Mouse (Mus musculus): ENCODE measurements around the gene Krt35.

DNA sequence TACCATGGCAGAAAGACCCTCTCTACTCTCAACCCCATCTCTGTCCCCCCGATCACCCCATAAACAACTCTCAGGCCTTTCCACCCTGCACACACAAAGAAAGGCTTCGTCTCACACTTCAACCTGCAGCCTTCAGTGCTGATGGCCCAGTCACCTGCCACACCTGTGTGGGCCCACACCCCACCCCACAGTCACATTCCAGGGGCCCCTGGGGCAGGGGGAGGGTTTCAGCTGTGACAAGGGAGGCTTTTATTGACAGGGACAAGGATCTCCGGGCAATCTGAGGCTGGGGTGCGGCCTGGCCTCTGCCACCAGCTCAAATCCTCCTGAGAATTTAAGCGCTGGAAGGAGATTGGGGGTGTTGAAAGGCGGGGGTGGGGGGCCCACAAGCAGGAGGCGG is 42.8 kb upstream of the Krt35 start:
- TF ChIP-seq CTCF (IDR thresholded peaks at IDR 0.05; ENCODE audit: borderline replicate concordance, insufficient read depth, low read depth, low read length): no peak
- TF ChIP-seq POLR2A (IDR thresholded peaks at IDR 0.05; ENCODE audit: borderline replicate concordance, insufficient read depth, low read length): no peak
